Mouse (Mus musculus): Measurements from ENCODE around the gene Anks3.

Anks3 gene

GRCm38 (mm10) chr16:4963797-4964709 is at the start of gene Anks3:
Anks3 (minus strand) TSS chr16:4964205.
- peak; percentile 96 for DNase-seq (ENCODE audit: low spot score)

DNA sequence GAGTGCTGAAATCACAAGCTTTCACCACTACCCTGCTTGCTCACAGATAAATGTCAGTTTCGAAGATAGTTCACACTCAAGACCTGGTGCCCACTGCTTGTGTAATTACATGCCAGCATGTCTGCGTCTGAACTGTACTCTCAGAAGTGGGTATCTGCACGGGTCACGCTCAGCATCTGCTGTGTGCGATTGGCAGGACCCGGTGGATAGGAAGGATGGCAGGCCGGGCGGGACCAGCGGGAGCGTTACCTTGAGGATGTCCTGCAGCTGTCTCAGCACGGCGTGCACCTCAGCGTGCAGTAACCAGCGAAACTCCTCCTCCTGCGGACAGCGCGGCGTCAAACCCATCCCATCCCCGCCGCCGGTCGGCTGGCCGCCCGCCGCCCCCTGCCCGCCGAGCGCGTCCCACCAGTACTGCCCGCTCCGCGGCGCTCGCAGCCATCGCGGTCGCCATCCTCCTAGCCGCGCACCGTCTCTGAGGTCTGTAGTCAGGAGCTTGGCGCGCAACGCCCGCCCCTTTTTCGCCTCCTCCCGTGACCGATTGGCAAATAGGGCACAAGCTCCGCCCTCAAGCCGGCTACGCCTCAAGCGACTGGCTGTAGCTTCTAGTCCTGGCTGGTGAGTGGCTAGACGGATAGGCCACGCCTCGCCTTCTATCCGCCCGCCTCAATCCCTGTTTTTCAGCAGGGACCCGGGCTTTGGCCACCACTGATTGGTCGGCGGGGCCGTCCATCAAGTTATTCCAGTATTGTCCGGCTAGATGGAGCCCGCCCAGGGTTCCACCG is 49.2 kb upstream of the Anks3 start, which contains the start of gene Rogdi:
Gene Rogdi (minus strand): TSS at position 500 of the 785 bp plus-strand sequence.
- peak; percentile 99 for DNase-seq (ENCODE audit: low spot score)

- DNase-seq (ENCODE audit: low spot score): no peak
Observed at GRCm38 (mm10) chr16:5012036-5013005, 48.3 kb upstream of the Anks3 start.

- no peak for DNase-seq (ENCODE audit: low spot score)
Observed at GRCm38 (mm10) chr16:5011285-5011684, 47.3 kb upstream of the Anks3 start.

DNA sequence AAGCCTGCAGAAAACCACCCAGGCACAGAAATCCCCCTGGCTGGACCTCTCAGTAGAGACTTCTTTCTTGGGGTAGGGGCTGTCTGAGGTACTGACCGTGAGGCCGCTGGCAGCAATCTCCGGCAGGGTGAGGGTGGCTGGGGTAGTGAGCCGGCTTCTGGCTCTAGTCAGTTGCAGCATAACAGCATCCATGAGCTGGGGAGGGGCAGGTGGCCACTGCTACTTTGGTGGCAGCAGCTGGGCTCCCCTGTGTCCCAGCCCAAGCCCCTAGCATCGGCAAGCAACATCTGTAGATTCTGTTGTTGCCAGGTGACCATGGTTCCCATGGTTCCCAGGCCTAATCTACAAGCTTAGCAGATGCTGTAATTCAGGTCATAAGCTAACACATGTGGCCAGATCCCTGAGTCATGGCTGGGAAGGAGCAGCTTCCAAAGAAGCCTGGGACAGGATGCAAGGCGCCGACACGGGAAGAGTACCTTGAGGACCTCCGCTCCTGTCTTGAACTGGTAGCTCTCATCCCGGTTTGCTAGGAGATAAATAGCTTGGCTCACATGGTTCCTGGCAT is 46.4 kb upstream of the Anks3 start:
- no peak for DNase-seq (ENCODE audit: low spot score)

DNA sequence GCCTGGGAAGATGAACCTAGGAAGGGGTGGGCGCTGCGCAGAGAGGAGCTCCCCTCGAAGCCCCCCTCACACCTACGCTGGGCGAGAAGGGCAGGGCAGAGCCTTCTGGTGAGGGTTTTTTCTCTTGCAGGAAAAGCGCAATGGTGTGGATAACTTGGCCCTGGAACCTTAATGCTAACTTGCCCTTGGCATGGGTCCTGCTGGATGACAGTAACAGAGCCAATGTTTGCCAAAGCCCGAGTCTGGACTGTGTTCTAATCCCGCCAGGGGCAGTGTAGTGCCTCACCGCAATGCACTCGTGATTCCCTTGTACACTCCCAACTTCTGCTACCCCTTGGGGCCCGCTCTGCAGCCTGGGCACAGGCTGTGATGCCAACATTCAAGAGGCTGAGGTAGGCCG is 44.1 kb upstream of the Anks3 start:
- DNase-seq (ENCODE audit: low spot score): no peak

GRCm38 (mm10) chr16:5007492-5007891 is 43.5 kb upstream of the Anks3 start:
- no peak for DNase-seq (ENCODE audit: low spot score)

- peak; percentile 23 for DNase-seq (ENCODE audit: low spot score)
Observed at GRCm38 (mm10) chr16:5007067-5007466, 43.1 kb upstream of the Anks3 start, which contains the start of gene Smim22. Smim22 (plus strand) TSS chr16:5007288.

GRCm38 (mm10) chr16:5000611-5001010 is 36.6 kb upstream of the Anks3 start:
- DNase-seq (ENCODE audit: low spot score): no peak

DNA sequence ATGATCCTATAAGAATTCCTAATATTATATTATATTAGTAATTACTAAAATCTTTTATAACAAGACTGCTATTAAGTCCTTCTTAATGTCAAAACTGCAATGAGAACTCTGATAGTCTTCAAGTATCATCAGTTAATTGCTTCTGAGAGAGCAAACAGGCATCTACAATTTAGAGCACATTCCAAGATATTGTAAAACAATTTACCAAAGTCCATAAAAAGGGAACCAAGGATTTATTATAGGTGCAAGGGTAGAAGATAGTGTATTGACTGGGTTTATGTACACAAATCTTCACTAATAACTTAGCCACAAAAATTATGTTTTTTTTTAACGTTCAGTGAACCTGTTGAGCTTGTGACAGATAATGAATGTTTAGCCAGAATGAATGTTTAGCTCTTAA is 35.0 kb upstream of the Anks3 start:
- no peak for DNase-seq (ENCODE audit: low spot score)

GRCm38 (mm10) chr16:4997553-4997952 is 33.5 kb upstream of the Anks3 start, which contains the start of gene Sept12:
Sept12 (minus strand) TSS chr16:4997852.
- no peak for DNase-seq (ENCODE audit: low spot score)

- no peak for DNase-seq (ENCODE audit: low spot score)
Observed at GRCm38 (mm10) chr16:4993276-4993675, 29.3 kb upstream of the Anks3 start.

DNA sequence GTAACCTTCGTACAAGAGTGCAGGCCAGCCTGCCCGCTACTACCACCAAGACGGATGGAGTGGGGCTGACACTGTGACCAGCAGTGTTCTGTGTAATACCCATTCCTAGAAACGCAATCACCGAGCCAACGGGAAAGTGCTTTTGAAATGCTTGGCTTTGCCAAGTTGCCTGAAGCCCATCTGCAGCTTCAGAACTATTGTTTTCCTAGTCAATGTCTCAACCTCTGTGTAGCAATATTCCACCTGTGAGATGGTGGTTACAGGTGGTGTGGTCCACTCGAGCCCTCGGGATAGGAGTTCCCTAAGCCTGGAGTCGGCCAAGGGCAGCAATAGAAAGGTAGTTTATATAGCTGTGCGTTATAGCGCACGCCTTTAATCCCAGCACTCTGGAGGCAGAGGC is 20.7 kb upstream of the Anks3 start:
- no peak for DNase-seq (ENCODE audit: low spot score)

DNA sequence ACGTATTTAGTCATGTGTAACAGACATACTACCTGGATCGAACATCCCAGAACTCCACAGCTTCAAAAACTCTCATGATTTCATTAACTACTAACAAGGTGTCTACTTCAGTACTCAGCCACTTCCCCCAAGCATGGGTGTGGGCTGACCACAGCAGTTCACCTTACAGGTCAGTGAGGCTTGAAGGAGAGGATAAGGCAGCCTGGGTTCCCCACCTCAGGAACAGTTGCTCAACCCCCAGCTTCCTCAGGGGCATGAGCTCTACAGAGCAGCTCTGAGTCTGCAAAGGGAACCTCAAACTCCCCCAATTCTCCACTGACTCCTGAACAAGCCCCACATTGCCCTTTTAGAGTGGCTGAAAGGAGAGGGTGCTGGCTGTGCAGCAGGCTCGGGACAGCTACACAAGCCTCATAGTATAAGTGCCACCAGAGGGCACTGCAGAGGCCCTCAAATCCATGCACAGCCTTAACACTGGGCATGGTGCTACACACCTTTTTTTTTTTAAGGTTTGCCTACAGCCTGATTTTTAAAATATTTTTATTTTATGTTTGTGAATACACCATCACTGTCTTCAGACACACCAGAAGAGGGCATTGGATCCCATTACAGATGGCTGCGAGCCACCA is 15.9 kb upstream of the Anks3 start:
- peak; percentile 32 for DNase-seq (ENCODE audit: low spot score)

GRCm38 (mm10) chr16:4978275-4979051 is 14.5 kb upstream of the Anks3 start:
- DNase-seq (ENCODE audit: low spot score): no peak

- no peak for DNase-seq (ENCODE audit: low spot score)
Observed at GRCm38 (mm10) chr16:4976180-4976579, 12.2 kb upstream of the Anks3 start.

DNA sequence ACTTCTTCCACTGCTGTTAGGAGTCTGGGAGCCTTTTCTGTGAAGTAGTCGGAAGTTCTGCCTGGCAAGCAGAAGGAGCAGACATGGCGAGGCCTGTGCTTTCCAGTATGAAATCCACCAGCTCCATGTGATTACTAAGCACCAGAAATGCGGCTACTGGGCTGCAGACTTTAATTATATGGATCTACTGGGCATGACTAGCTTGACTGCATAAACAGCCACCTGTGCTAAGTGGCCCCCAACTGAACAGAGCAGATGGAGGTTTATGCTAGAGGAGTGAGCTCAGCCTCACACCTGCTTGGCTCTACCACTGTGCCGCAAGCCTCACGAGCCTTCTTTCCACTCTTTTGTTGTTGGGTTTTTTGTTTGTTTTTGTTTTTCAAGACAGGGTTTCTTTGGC is 10.5 kb upstream of the Anks3 start:
- no peak for DNase-seq (ENCODE audit: low spot score)

DNA sequence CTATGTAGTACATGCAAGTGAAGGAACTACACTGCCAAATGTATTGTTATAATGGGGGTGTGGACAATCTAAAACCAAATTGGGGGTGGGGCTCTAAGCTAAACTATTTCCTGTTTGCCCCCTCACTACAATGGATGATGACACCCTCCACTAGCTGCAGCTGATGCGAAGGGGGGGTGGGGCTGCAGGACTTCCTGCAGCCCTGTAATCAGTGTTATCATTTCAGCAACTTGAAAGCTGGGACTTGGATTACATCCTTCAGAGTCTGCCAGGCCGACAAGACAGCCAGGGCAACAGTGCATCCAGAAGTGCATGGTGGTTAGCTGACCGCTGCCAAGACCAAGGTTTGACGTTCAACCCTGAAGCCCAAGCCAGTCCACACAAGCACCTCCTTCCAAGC is 7.6 kb upstream of the Anks3 start:
- DNase-seq (ENCODE audit: low spot score): no peak

- no peak for DNase-seq (ENCODE audit: low spot score)
Observed at GRCm38 (mm10) chr16:4969055-4969843, 5.2 kb upstream of the Anks3 start.

Measured in embryo, embryonic 10 days (tissue).